Mouse (Mus musculus) retina, adult 2 months (tissue): ENCODE measurements at regions not wholly inside any gene's neighbourhood (a gene's known extent, or its start where the extent isn't known, plus 50 kb on each side); places are given as distances from the start of the nearest gene placed in this dataset.

Source experiments
- DNase-seq: peaks from one replicate; pipeline ENCODE4 v3.0.0-alpha.2; 2012; ENCODE audit warnings: low read depth, low spot score

GRCm38 (mm10) chr13:28409609-28409902 is 152.2 kb downstream of the Gm11361 start:
- DNase-seq: no peak

- no peak for DNase-seq
Observed at GRCm38 (mm10) chr13:28408868-28409608, 151.7 kb downstream of the Gm11361 start.

DNA sequence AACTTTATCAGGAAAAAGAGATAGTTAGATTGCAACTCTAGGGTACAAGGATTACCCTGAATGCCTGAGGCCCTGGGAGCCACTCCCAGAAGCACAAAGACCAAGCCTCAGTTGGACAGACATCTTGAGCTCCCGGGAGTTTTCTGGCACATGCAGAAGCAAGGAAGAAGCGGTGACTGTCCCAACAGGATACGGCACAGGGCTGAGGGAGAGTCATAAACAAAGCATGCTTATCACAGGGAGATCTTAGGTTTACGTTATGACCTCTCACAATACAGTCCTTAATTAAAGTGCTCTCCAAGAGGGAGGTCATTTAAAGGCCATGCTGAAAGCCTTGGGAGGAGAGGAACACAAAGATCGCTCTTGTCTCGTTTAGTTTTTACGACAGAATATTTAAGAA is 143.1 kb downstream of the Gm11361 start:
- DNase-seq: no peak
